Mouse (Mus musculus) left cerebral cortex, postnatal 4 days (tissue): ENCODE results near the gene Gpr19. TPM values are rescaled to one million over a fixed set of nuclear protein-coding genes. Genes with fewer than 3 reads are reported as not detected.

Experiments
- DNase-seq: peaks from one replicate; pipeline ENCODE4 v3.0.0-alpha.2; 2022
- intact Hi-C: fragments of 180-260 bp; cut with DNase I; formaldehyde crosslinking; loops from one replicate; pipeline ENCODE4 v1.15.1; 2025
- total RNA-seq, 2 experiments: library from RNA; stranded (reverse); gene quantifications; 2 replicates each; pipeline ENCODE4 v1.2.3; 2021

Gene Gpr19
- total RNA-seq, 2 experiments from 2014 or later = 24.5 to 29.3 TPM

DNA sequence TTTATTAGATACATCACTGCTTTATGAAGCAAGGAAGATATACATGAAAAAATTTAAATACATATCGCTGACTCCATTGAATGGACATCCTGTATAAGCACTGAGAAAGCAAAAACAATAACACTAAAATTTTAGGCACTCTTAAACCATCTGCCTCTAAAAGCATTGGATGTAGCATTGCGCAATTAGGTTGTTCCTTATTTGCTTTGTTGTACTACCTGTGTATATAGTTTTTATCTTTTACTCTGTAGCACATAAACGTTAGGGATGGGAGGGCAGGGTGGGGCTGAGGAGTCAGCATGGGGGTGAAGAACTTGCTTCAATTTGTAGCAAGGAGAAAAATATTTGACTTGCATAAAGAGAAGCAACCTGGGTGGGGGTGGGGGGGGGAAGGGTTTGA lies 25.9 kb upstream of the Gpr19 start:
- no peak for DNase-seq
- intact Hi-C loops = no loop called here

DNA sequence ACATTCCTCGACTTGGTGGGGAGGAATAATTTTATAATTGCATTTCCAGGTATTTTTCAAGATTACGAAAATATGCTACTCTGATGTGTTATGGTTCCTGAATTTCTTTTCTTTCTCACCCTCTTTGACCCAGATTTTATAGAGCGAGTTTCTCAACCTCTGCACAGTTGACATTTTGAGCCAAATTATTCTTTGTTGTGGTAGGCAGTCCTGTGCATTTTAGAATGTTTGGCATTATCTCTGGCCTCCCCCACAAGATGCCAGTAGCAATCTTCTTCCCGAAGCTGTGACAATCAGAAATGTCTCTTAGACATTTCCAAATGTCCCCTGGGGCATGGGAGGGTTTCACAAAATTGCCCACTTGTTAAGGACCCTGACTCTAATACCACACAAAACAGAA lies 25.3 kb upstream of the Gpr19 start:
- intact Hi-C loops = no loop called here
- no peak for DNase-seq

DNA sequence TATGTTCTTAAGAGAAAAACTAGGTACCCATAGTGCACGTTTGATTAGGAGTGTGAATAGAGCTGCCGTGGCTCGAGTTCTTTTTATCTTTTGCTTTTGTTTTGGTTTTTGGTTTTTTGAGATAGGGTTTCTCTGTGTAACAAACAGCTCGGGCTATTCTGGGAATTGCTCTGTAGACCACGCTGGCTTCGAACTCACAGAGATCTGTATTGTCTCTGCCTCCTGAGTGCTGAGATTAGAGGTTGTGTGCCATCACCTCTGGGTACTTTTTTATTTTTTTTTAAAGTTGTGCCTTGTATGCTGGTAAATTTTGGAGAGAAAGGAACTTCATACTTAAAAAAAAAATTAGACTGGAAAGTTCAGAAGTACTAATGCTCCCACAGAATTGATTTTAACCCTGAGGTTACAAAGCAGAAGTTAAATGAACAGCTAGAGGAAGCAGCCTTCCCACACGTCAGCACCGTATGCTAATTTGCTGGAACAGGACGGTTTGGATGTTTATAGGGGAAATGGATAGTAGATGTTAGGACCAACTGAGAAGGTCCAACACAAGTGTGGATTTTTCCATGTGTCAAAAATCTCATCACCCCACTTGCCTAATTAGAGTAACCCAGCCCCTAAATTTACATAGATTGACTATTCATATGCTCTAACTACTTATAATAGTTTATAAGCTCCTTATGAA lies 24.3 kb upstream of the Gpr19 start:
- DNase-seq = no peak
- intact Hi-C loops = no loop called here

DNA sequence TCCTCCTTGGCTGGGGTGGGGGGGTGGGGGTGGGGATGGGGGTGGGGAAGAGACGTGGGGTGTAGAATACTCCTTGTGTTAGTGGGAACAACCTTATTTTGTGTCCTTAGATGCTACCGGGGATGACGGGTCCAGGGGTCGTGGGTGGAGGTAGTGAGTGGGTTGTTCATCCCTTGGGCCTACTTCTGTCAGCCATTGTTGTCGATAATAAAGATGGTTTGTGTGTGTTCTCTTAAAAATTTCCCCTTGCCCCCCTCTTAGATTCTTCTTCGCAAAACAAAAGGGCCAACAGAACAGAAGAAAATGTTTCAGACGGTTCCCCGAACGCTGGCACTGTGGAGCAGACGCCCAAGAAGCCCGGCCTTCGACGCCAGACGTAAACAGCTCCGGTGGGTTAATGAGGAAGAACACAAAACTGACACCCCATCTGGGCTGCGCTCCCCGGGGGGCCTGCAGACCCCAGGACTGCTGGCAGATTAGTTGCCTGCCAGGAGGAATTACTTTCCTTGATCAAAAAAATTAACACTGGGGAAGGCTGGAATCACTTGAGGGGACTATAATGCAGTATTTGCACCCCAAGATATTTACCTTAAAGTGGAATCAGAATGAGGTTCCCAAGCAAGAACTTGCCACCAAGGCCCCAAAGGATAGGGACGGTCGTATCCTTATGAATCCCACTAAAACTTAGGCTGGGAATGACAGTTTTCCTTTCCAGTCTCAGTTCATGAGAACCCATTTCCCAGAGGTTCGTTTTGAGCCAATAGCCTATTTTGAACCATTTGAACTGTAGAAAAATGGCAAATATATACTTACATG lies 23.5 kb upstream of the Gpr19 start:
- DNase-seq = peak; percentile 40
- intact Hi-C loops = no loop called here

DNA sequence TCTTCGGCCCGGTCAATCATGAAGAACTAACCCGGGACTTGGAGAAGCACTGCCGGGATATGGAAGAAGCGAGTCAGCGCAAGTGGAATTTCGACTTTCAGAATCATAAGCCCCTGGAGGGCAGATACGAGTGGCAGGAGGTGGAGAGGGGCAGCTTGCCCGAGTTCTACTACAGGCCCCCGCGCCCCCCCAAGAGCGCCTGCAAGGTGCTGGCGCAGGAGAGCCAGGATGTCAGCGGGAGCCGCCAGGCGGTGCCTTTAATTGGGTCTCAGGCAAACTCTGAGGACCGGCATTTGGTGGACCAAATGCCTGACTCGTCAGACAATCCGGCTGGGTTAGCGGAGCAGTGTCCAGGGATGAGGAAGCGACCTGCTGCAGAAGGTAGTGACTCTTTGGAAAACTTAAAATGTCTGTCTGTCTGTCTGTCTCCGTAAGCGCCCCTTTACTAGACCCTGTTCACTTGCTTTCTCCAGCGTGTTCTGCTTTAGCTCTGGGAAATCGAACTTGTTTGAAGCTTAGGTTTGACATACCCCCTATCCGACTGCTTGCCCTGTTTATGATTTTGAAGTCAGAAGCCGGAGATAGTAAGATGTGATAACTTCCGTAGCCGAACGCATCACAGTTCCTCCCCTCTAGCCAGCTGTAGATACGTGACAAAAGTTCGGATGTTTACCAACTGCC lies 22.8 kb upstream of the Gpr19 start:
- DNase-seq = peak; percentile 71
- intact Hi-C loops = no loop called here

DNA sequence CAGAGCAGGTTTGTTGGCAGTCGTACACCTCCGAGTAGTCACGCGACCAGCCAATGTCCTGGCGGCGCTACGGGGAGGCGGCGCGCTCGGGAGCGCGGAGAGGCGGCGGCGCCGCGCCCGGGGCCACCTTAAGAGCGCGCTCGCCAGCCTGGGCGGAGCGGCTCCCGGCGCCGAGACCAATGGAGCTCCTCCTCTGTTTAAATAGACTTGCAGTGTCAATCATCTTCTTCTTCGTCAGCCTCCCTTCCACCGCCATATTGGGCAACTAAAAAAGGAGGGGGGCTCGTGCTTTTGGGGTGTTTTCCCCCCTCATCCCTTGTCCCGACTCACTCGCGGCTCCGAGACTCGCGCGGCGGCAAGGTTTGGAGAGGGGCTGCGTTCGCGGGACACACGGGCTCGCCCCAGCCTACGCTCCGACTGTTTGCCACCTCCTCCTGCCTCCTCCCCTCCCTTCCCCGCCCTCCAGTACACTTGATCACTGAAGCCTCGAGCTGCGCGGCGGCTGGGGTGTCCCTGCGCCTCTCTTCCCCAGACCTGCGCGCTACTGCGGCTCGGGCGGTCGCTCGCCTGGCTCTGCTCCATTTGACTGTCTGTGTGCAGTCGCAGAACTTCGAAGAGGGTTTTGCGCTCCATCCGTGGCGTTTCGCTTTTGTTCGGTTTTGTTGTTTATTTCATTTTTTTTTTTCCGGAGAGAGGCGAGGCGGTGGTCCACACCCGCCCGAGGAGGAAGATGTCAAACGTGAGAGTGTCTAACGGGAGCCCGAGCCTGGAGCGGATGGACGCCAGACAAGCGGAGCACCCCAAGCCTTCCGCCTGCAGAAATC lies 22.0 kb upstream of the Gpr19 start, which contains the start of gene Cdkn1b:
Cdkn1b (plus strand) TSS at position 212 of the 824 bp plus-strand sequence.
- intact Hi-C loops = no loop called here

DNA sequence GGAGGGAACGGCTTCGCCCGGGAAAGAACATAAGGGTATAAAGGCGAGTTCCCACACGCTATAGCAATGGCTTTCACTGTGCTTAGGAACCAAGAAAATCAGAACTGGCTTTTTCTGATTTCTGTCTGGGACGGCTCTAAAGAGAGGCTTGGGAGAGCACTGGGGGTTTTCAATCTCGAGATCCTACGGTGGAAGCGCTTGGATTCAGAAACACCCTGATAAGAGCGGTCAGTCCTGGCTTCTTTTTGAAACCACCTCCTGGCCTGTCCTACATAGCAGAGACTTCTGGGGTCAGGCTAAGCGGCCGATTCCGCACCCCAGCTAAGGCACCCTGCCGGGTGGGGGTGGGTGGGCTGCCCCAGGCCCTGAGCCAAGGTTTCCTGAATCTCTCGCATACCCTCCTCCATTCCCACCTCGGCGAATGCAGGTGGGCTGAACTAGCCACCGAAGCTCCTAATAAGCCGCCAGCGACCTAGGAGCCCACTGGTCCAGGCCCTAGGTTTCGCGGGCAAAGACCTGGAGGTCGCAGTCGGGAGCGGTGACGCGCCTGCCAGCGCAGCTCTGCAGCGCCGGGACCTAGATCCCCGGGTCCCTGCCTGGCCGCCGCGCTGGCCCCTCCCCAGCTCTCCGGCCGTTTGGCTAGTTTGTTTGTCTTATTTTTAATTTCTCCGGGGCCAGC lies 21.3 kb upstream of the Gpr19 start:
- intact Hi-C loops = no loop called here
- no peak for DNase-seq

More for the DNA sequence above, 22.0 kb upstream of the Gpr19 start, which contains the start of gene Cdkn1b:
- DNase-seq = peak; percentile 92

DNA sequence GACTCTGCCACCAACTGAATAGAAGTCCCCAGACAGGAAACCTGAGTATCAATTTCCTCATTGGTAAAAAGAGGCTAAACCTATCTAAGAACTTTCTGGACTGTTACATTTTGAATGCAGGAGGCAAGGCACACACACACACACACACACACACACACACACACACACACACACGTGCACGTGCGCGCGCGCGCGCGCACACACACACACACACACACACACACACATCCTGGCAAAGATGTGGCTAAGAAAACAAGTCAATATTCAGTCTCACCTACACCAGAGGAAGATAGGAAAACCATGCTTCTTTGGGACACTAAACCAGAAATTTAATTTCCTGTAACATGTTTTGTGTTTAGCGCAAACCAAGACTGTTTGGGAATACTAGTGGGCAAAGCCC lies 20.4 kb upstream of the Gpr19 start:
- intact Hi-C loops = no loop called here
- DNase-seq = no peak

DNA sequence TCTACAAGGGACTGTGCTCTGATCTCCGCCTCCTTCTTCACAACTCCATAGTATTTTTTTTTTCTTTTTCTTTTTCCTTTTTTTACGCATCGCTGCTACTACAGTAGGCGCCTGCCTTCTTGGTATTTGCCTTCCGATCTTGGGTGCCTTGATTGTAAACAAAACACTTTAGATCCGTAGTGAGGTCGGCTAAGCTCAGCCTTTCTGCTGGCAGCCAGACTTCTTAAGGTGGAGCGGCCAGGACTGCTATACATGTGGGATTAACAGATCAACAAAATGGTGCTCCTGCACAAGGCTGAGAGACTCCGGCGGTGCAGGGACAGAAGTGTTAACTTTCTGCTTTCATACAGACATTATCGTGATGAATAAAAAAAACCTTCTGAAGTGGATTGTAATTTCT lies 18.7 kb upstream of the Gpr19 start:
- DNase-seq = peak; percentile 36
- intact Hi-C loops = no loop called here

DNA sequence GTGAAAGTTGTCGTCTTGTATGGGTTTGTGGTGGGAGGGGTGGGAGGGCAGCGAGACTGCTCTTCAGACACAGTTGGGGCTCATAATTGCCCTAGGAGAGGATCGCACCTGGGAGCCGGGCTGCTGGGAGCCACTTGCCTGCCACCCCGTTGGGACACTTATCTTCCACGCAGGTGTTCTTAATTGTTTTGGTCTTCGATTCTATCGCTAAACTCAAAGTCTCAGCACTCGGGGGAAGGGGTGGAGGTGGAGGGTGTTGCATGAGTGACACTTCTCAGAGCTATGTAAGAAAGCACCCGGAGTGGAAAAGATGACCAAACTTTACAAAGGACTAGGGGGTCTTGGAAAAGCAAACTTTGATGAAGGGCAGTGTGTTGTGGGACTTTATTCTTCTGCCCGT lies 18.3 kb upstream of the Gpr19 start:
- intact Hi-C loops = no loop called here

DNA sequence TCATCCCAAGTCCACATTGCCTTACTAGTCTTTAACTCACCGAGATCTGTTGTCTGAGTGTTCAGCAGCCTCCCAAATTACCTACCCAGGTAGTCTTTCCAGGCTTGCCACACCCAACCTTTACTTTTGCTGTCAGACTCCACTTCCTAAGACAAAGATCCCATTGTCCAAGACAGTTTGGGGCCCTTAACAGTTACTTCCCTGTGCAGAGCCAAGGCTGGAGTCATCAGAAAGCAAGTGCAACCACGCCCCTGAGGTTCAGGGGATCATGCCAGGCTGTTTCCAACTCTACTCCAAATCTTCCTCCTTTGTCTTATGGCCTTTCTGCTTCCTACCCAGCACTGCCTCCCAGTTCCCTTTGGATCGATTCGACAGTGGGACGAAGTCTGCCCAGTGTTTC lies 16.1 kb upstream of the Gpr19 start:
- intact Hi-C loops = no loop called here
- no peak for DNase-seq

More for the DNA sequence above, 18.3 kb upstream of the Gpr19 start:
- DNase-seq = no peak

DNA sequence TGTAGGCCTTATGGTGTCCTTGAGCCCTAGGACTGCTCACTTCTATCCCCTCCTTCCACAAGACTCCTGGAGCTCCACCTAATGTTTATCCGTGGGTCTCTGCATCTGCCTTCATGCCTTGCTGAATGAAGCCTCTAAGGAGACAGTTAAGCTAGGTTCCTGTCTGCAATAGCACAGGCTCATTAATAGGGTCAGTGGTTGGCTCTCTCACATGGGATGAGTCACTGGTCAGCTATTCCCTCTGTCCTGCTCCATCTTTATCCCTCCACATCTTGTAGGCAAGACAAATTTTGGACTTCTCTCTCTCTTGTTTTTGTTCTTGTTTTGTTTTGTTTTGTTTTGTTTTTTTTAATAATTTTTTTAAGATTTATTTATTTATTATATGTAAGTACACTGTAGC lies 7.4 kb upstream of the Gpr19 start:
- no peak for DNase-seq

DNA sequence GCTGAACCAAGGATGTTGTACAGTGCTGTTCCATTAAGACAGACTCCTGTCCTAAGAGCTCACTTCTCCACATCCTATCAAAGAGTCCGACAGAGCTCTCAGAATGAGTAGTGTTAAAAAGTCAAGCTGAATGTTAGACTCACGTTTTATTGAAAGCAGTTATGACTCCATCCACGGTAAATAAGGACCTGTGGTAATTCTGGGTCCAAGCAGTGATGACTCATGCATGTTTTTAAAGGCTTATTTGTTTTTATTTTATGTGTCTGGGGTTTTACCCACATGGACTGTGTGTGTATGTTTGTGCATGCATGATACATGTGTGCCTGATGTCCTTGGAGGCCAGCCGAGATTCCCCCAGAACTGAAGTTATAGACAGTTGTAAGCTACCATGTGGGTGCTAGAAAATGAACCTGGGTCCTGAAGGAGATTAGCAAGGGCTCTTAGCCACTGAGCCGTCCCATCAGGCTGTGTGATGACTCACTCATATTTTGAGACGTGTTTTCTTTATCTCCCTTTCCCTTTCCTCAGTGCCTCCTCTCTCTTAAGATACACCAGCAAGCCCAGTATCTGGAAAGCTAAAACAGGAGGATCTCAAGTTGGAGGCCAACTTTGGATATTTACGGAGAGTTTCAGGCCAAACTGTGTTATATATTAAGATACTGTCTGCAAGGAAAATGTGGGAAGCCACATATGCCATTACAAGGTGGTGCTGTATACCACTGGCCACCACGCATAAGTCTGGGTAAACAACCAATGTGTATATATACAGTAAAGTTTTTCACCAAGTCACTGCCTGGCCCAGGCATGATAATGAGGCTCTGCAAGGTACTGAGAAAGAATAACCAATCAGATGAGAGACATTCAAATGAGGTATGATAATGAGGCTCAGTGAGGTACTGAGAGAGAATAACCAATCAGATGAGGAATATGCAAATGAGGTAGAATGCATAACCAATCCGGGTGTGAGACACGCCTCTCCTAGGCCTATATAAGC lies 5.8 kb upstream of the Gpr19 start:
- no peak for DNase-seq
- intact Hi-C loops = no loop called here

More for the DNA sequence above, 7.4 kb upstream of the Gpr19 start:
- intact Hi-C loops = no loop called here

DNA sequence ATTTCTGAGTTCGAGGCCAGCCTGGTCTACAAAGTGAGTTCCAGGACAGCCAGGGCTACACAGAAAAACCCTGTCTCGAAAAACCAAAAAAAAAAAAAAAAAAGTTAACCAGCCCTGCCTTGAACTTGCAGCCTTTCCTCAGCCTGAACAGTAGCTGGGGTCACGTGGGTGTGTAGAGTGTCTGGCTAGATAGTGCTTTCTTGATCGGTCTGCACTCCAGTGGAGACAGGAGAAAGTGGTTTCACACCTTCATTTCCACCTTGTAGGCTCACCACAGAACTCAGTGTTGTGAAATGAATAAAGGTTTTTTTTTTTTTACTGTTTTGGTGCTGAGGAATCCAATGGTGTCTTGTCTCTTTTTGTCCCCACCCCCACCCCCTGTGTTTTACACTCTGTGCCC lies 5.0 kb upstream of the Gpr19 start:
- no peak for DNase-seq
- intact Hi-C loops = no loop called here

DNA sequence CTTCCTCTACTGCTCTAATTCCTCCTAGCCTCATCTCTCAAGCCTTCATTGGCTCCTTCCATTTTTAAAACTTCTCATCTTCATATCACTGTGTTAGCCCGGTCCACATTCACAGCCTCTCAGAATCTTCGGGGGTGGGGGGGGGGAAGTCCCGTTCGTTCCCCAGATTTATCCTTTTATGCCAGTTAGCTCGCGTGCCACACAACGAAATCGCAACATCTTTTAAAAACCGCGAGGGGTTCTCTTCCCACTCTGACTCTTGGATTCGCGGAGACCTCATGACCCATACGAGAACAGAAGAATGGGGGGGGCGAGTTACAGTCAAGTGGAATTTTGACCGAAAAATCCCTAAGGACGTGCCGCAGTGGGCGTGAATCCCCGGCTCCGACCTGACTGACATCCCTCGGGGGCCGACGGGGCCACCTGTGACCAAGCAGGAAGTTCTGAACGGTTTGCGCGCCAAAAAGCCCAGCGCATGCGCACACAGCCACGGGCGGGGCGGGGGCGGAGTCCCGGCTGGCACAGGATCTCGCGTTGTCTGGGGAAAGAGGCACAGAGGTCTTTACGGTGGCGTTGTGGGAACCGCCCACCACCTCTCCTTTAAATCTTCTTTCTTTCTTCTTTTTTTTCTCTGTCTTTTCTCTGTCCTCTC lies 809 bp downstream of the Gpr19 start:
- peak; percentile 97 for DNase-seq
- intact Hi-C loops = no loop called here

DNA sequence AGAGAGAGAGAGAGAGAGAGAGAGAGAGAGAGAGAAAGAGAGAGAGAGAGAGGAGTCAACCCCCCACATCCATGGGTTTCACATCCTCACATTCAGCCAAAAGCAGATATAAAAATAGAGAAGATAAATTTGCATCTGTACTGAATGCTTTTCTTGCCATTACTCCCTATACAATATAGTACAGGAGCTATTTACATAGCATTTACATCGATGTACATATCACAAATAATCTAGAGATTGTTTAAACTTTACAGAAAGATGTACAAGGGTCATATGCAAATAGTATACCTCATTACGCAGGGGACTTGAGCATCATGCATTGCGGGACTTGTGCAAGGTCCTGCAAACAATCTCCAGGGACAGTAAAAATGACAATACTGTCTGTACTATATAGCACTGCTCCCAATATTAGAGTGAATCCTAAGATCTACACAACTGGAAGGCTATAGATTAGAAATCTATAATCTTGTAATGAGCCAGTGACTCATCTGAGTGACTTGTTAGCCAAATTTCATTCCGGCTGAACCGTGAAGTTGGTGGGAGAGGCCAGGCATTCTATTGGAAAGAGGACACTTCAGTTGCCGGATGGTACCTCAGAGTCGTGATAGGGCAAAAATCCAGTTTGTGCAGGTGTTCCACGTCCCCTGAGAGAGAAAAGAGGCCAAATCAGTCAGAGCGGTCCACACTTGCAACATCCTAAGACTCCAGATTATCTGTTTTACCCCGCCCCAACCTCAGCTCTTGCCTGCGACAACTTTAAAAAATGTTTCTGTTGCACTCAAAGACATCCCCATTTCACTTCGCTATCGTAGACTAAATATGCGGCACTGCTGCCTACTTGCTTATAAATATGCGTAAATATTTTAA lies 1.6 kb downstream of the Gpr19 start:
- no peak for DNase-seq
- intact Hi-C loops = no loop called here

DNA sequence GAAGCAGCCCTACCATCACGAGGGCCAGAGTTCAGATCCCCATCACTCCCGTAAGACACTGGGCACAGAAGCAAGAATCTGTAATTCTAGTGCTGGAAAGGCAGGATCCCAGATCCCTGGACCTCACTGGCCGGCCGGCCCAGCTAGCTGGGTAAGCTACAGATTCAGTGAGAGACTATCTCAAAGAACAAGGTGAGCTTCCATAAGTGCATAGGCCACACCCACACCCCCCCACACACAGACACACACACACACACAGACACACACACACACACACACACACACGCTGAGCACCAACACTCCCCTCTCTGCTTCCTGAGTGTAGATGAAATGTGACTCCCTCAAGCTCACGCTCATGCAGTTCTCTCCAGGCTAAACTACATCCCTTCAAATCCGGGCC lies 7.9 kb downstream of the Gpr19 start:
- DNase-seq = no peak
- intact Hi-C loops = no loop called here

DNA sequence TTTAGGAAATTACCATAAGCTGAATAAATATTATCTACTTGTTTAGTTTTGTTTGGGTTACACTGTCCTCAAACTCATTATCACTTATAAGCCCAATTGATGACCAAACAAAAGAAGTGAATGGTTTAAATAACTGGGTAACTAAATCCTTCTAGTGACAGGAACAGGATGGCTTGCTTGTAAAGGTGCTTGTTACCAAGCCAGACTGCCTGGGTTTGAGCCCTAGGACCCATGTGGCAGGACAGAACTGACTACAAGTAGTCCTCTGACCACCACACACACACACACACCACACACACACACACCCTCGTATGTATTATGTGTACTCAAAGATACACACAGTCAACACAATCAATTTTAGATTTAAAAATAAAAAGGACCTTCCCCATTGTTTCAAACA lies 8.6 kb downstream of the Gpr19 start:
- intact Hi-C loops = no loop called here
- no peak for DNase-seq
